Mouse (Mus musculus): ENCODE measurements around the gene Gm5129. TPM values are rescaled to one million over a fixed set of nuclear protein-coding genes. Genes with fewer than 3 reads are reported as not detected.
"Not testable (repeated sequence)": the region's sequence is repeated elsewhere in the genome, so short reads cannot be mapped to it uniquely, and the experiment has no call there.

Gene Gm5129
- total RNA-seq (2017): 5.1 and 18.9 TPM in 2 replicates

DNA sequence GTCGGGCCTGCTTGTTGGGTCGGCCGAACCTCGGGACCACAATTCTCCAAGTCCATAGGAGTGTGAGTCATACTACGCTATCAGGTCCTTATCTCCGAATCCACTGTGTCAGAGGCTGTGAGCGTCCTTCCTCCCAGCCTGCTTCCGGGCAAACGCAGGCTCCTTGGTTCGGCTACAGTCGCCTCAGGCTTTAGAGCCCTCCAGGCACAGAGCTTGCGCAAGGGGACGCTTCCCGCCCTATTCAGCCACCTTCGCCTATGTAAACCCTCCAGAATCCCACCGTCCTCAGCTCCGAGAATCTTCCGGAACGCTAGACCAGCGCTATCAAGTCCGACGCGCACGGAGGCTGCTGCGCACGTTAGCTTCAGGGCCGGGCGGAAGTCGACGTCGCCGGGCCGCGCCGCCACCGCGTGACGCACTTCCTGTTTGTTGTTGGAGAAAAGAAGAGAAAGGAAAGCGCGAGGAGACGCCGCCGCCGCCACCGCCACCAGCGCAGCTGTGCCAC, at the start of gene Gm5129, which contains the start of gene Dnajb6:
TSS of gene Gm5129 (minus strand) at position 380 of the 505 bp plus-strand sequence.
TSS of gene Dnajb6 (plus strand) at position 132 of the 505 bp plus-strand sequence.
- peak; percentile 79 for ATAC-seq (replicated peaks; ENCODE audit: low read depth, poor library complexity, severe bottlenecking)

DNA sequence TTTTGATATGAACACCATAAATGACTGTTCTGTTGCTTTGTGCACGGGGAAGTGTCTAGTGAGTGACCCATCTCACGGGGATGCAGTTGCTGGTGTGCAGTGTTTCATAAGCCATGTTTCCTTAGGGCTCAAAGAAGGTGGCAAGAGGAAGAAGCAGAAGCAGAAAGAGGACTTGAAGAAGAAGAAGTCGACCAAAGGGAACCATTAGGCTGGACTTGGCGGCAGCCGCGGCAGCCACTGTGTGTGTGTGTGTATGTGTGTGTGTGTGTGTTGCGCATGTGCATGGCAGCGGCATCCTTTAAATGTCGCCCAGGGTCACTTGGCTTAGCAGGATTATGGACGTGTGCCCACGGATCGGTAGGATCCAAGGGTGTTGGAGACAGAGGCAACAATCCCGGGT, 49.2 kb upstream of the Gm5129 start:
- not testable (repeated sequence) for ATAC-seq (replicated peaks; ENCODE audit: low read depth, poor library complexity, severe bottlenecking)

DNA sequence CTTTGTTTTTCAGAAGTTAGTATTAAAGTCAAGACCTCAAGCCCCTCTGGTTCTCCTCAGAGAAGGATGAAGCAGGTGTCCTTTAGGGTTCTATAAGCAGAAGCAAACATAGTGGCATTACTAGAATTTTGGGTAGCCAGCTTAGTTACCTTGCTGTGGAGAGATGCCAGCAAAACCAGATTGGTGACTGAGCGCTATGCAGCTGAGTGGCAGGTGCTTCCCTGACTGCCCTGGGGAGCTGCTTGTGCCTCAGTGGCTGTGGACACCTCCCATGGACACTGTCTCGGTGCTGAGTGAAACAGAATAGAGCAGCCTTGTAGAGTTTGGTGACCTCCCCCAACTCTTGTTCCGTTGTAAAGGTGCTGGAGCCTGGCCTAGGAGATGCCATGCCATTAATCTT, 46.5 kb upstream of the Gm5129 start:
- no peak for ATAC-seq (replicated peaks; ENCODE audit: low read depth, poor library complexity, severe bottlenecking)

DNA sequence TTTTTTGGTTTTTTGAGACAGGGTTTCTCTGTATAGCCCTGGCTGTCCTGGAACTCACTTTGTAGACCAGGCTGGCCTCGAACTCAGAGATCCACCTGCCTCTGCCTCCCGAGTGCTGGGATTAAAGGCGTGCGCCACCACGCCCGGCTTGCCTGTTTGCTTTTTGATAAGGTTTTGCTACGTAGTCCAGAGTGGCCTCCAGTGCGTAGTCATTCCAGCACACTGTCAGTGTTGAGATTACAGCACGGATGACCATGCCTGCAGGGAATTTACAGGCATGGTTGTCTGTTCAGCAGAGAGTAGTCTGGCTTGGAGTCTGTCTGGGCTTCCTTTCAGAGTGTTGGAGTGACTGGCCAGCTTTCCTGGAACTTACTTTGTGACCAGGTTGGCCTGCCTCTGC, 44.0 kb upstream of the Gm5129 start:
- ATAC-seq (replicated peaks; ENCODE audit: low read depth, poor library complexity, severe bottlenecking): not testable (repeated sequence)

DNA sequence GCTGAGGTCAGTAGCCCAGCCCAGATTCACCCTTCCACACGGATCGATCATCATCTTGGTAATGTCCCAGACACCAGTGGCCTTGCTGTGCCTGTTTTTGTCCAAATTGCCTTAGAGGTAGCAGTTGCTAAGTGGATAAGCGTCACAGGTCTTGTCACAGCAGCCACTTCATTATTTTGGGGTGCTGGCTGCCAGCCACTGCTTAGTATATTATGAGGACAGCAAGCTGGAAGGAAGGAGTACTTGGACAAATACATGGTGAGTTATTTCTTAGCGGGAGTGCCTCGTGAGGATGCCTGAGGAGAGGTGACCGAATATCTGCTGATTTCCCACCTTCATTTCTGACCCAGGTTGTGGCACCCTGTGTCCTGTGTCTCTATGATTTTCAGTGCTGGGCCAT, 42.3 kb upstream of the Gm5129 start:
- no peak for ATAC-seq (replicated peaks; ENCODE audit: low read depth, poor library complexity, severe bottlenecking)

DNA sequence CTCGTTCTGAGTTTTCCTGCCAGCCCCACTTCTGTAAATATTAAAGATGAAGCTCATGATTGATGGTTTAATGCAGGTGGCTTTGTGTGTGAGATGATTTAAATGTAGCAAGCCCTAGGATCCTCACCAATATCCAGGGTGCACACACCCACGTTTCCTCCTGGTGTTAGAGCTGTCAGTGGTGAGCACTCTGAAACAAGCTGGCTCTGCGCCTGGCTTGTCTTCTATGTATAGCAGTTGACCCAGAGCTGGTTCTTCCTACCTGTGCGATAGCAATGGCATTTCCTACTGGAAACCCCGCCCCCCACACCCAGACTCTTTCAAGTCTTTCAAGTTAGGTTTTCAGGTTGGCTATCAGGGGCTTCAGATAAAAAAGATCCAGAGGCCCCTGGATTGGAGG, 39.7 kb upstream of the Gm5129 start:
- ATAC-seq (replicated peaks; ENCODE audit: low read depth, poor library complexity, severe bottlenecking): no peak

DNA sequence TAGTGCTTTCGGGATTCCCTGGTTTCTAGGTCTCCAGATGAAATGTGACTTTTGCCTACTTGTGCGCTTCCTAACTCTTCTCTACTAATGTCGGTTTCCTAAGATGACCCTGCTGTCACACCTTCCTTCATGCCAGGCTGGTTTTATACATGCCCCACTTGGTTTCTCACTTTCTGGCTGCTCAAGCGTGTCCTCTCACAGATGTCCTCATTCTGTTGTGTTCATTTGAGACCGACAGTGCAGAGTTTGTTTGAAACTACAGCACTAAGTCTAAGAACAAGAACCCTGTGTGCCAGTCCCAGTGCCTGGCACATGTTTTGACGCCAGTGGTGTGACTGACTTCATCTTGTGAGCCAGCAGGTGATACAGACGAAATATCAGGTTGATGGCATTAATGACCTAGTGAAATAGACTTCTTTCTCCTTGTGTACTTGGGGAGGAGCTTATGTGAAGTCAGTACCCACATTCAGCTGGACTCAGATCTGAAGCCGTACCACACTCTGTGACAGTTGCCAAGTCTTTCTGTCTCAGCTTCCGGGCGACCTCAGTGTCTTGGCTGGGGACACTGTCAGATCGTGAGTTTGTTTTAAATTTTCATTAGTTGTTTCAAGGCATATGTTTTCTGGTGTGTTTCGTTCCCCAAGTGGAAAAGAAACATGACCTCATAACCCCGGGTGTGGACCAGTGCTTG, 37.9 kb upstream of the Gm5129 start:
- ATAC-seq (replicated peaks; ENCODE audit: low read depth, poor library complexity, severe bottlenecking): no peak

DNA sequence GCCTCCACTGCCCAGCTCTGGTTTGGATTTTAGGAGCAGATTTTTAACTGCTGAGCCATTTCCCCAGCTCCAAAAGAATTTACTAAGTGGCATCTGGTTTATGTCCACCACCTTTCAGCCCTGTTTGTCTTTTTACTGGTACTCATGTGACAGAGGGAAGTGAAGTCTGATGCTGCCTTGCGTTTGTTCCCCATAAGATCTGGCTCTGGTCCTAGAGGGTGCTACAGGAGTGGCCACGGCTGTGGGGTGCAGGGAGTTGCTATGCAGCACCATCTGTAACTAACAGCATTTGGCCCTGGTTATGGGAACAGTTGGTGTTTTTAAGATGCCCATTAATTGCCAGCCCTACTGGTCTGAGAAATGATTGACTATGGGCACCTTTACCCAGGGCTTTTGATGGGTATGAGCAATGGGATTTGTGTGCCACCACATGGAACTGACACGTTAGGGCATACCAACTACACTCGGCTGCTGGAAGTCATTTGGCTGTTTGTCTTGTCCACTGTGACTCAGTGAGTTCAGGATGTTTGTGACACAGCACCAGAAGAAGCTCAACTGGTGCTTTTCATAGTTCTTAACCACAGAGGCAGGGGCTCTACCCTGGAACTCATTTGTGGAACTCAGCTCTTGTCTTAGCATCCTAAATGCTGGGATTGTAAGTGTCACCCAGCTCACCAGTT, 37.1 kb upstream of the Gm5129 start:
- peak; percentile 55 for ATAC-seq (replicated peaks; ENCODE audit: low read depth, poor library complexity, severe bottlenecking)

DNA sequence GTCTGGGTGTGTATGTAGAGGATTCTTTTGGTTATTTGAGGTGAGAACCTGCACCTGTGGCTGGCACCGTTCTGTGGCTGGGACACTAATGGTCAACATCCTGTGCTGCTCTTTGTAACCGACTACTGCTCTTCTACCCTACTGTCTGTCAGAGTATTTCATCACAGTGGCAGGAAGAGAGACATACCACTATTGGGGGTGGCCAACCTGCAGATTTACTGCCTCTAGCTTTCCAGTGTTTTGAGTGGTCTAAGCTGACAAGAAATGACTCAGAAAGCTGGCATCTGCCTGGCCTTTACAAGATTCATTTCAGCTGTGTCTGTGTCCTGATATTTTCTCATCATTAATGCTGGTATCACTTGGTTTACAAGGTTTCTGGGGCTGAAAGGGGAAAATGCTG, 36.3 kb upstream of the Gm5129 start:
- ATAC-seq (replicated peaks; ENCODE audit: low read depth, poor library complexity, severe bottlenecking): peak; percentile 72

DNA sequence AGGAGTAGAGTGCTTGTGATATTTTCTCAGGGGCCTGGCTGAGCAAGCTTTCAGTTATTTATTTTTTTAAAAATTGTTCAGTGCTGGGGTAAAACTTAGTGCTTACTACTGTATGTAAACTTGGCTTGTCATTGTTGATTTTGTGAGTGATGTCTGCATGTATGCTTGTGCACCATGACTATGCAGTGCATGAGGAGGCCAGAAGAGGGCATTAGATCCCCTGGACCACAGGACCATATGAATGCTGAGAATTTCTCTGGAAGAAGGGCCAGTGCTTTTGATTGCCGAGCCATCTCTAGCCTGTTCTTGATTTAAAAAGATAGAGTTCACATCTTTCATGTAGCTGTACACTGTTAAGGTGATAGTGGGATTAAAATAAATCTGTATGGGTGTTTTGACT, 35.2 kb upstream of the Gm5129 start:
- ATAC-seq (replicated peaks; ENCODE audit: low read depth, poor library complexity, severe bottlenecking): 0 out of 2 replicates have a peak, but pooled peaks have one; percentile 42

DNA sequence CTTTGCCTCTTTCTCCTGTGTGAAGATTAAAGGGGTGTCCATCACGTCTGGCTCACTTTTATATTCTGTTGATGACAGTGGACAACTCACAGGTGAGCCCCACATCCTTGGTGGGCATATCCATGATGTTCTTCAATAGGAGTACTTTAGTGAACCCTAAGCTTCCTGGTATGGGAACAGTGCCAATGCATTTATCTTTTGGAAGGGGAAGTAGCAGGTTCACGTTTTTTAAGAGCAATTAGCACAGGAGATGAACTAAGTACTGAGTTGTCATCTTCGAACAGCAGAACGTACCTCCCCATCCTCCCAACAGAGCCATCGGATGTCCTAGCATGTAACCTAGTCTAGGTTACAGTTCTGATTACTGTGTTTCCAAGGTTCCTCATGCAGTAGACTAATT, 23.6 kb upstream of the Gm5129 start:
- ATAC-seq (replicated peaks; ENCODE audit: low read depth, poor library complexity, severe bottlenecking): no peak

DNA sequence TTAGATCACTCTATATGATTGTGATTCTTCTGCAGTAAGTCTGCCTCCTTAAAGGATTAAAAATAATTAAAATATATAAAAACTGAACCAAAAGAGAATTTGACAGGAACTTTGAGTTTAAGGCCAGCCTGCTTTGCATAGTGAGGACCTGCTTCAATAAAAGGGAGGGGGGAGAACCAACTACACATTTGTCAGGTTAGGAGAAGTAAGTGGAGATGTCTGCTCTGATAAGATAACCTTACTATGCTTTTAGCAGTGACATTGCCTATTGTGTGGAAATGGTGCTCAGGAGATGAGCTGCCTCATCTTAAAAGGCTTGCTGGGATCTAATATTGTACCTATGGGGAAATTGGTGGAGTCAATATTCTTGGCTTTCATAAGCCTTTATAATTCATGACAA, 17.2 kb upstream of the Gm5129 start:
- ATAC-seq (replicated peaks; ENCODE audit: low read depth, poor library complexity, severe bottlenecking): no peak

DNA sequence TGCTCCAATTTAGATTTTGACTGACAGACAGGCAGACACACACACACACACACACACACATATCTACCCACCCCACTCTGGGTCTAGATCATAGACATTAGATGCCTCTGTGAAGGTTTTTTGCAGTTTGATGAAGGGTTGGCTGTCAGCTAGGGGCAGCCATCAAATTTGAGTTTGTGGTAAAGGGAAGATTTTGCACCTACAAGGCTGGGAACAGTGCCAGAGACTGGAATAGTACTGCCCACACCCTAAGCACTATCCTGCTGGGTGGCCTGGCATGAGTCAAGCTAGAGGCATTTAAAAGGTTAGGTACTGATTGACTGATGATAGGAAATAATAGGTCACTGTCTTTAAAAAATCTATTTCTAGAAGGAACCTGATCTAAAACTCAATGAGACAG, 15.6 kb upstream of the Gm5129 start:
- ATAC-seq (replicated peaks; ENCODE audit: low read depth, poor library complexity, severe bottlenecking): no peak

DNA sequence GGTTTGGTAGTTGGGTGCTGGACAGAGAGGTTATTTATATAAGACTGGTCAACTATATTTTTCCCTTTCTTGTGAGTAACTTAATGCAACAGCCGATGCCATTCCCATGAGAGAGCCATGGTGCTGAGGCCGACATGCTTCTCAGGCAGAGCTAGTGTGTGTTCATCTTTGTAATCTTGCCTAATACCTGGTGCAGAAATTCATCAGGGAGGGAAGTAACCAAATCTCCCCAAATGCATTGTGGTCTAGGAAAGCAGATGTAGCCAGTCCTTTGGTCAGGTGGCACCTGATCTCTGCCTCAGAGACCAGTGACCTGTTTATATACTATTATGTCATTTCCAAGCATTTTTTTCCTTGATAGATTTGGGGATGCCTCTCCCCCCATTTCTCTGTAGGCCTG, 11.9 kb upstream of the Gm5129 start:
- no peak for ATAC-seq (replicated peaks; ENCODE audit: low read depth, poor library complexity, severe bottlenecking)

DNA sequence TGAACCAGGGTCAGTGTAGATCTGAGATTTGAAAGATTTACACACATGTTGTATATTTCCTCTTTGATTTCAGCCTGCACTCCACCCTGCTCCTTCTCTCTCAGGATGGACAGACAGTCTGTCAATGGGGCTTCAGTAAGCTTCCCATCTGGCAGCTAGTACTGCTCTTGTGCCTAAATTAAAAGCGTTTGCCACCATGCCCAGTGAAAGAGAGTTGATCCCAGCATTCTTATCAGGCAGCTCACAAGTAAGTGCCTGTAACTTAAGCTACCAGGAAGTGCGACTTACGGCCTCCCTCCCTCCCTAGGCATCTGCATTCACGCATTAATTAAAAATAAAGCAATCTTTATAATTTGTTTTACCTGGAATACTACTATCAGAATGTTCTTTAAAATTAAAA, 5.4 kb upstream of the Gm5129 start:
- no peak for ATAC-seq (replicated peaks; ENCODE audit: low read depth, poor library complexity, severe bottlenecking)

DNA sequence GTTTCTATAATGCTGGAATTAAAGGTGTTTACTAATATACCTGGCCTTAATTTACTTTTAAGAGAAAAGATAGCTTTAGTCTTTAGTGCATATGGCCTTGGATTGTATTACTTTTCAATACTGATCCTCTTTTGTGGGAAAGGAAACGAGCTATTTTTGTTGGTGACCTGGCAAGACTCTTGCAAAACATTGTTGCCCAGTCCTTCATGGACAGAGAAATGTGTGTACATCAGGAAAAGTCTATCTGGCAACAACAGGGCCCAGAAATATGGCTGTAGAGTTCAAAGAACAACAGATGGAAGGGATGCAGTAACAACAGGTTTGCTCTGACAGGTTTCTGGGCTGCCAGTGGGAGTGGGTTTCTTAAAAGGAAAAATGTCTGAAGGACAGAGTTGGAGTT, 4.9 kb upstream of the Gm5129 start:
- ATAC-seq (replicated peaks; ENCODE audit: low read depth, poor library complexity, severe bottlenecking): no peak

DNA sequence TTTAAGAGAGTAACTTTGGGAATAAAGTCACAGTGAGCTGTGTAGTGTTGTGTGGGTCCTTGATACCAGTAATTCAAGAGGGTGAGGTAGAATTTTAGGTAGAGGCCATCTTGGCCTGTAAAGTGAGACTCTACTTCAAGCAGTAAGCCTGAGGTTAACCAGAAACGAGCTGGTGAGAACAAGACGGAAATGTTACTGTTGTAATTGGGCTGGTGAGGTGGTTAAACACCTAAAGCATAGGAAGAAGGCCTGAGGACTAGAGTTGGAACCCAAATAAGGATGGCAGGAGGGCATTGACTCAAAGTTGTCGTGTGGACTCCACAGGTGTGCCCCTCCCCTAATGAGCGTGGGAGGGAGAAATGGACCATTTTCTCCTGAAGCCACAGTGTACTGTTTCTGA, 2.3 kb upstream of the Gm5129 start:
- no peak for ATAC-seq (replicated peaks; ENCODE audit: low read depth, poor library complexity, severe bottlenecking)

DNA sequence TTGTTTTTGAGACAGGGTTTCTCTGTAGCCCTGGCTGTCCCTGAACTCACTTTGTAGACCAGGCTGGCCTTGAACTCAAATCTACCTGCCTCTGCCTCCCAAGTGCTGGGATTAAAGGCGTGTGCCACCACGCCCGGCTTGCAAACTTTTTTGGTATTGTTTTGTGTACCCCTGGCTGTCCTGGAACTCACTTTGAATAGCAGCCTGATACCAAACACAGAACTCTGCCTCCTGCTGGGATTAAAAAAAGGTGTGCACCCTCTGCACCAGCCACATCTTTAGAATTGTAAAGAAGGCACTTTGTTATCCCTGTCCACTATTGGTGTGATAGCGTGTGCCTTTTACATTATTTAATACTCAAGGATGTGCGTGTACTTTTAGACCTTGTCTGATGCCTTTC, 1.7 kb upstream of the Gm5129 start:
- no peak for ATAC-seq (replicated peaks; ENCODE audit: low read depth, poor library complexity, severe bottlenecking)

DNA sequence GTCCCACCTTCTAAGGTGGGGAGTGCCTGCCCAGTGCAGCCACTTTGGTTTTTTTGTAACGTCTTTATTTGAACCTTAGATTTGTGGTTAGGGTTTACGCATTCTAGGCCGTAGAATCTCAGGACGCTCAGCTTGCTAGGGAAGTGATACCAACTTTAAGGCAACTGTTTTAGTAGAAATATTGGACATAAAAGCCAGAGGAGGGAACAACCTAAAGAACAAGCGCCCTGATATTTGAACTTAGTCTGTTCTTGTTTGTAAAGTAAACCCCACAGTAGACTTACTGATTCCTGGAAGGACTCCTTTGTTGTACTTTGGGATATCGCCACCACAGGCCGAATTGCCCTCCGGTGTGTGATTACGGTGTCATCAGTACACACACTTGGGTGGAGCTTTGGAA, 1.2 kb upstream of the Gm5129 start:
- no peak for ATAC-seq (replicated peaks; ENCODE audit: low read depth, poor library complexity, severe bottlenecking)

DNA sequence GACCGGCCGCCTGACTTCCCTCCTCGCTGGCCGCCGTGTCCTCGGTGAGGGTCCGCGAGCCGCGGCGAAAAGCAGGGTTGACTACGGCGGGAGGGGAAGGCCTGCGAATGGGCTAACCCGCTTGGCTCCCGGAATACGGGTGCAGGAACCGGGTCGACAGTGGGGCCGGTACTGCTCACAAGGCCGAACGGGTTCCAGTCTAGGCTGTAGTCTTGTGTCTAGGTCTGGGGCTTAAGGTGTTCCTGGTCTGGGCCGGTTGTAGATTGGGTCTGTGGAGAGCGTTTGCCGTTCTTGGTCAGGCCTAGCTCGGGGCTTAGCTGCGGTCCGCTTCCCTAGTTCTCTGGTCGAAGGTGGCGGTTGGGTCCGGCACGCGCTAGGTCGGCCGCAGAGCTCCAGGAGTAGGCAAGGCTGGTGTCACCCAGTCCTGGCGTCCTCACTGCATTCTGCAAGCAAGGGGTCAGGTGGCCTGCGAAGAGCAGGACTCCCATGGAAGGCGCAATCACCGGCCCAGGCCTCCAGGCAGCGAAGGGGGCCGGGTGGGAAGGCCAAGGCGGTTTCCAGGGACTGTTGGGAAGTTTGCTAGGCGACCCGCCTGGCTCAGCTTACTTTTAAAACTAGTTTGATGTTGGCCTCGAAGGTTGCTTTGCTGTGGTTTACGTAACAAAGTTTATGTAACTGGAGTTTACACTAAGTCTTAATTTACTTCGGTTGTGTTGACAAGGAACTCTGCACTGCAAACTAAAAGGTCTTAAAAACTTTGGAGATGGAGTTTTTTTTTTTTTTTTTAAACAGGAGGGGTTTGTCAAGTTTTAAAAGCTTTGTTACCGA, 551 bp upstream of the Gm5129 start:
- peak; percentile 13 for ATAC-seq (replicated peaks; ENCODE audit: low read depth, poor library complexity, severe bottlenecking)
